Mouse (Mus musculus): Measurements from ENCODE around the gene Mogs.

DNA sequence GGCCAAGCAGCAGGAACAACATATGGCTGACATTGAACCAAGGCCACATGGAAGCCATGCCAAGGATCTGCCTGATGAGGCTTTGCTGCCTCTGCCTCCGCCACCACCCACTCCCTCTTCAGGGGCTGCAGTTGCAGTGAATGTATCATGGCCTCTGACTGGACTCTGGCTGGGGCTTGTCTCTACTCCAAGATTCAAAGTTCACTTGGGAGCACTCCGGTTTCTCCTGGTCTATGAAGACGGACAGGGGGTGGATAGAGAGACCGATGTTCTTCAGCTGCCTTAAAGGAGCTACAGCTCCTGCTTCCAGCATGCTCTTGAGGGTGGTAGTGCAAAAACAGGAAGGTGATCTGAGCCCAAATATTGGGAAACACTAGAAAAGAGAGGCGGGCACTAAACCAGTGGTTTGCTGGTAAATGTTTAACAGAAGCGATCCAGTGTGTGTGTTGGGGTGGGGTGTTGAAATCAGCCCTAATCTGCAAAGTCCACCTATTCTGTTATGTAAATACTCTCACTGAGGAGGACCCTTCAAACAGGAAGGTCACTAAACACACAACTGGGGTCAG, 16.3 kb downstream of the Mogs start:
- TF ChIP-seq CTCF (conservative IDR thresholded peaks at IDR 0.05 in 1 of 2, IDR thresholded peaks at IDR 0.05 in 1 of 2; ENCODE audit: low read depth in 2 of 2, low read length in 2 of 2), result no peak
- no peak for TF ChIP-seq EP300 (IDR thresholded peaks at IDR 0.05; ENCODE audit: low read length)
- TF ChIP-seq MAX (IDR thresholded peaks at IDR 0.05; ENCODE audit: low read length), result no peak
- TF ChIP-seq ZC3H11A (IDR thresholded peaks at IDR 0.05; ENCODE audit: low read depth, low read length), result no peak
- no peak for TF ChIP-seq POLR2A (IDR thresholded peaks at IDR 0.05; ENCODE audit: low read depth, low read length)
- no peak for TF ChIP-seq KAT2A (IDR thresholded peaks at IDR 0.05; ENCODE audit: insufficient replicate concordance, low read length)
- TF ChIP-seq POLR2AphosphoS2 (IDR thresholded peaks at IDR 0.05; ENCODE audit: low read depth, low read length), result no peak
- no peak for TF ChIP-seq ZKSCAN1 (IDR thresholded peaks at IDR 0.05; ENCODE audit: borderline replicate concordance, low read depth, low read length)
- no peak for TF ChIP-seq UBTF (IDR thresholded peaks at IDR 0.05; ENCODE audit: low read depth, low read length)
- TF ChIP-seq ZMIZ1 (IDR thresholded peaks at IDR 0.05; ENCODE audit: low read depth, low read length), result no peak

All from CH12.LX (cell line).